Mouse (Mus musculus): ENCODE results near the gene Zfp873. TPM values are rescaled to one million over a fixed set of nuclear protein-coding genes. Genes with fewer than 3 reads are reported as not detected.
"Not testable (repeated sequence)": the region's sequence is repeated elsewhere in the genome, so short reads cannot be mapped to it uniquely, and the experiment has no call there.

The Zfp873 gene
- polyA plus RNA-seq (2015; fragmentation: Nextera tagmentation; extraction: Ambion mirVana), result 13.9 and 14.0 TPM in 2 replicates

- Histone ChIP-seq H3K4me3 (peak within 1 kb of the TSS; percentile 73), H3K4me2 (peak within 1 kb of the TSS; percentile 58), H3K36me3 (peaks cover 15% of the 10 kb centered on the region), H3K4me1 (replicated peaks) (peaks cover 8% of the 10 kb centered on the region), H3K9ac (peak within 1 kb of the TSS; percentile 75), H3K27ac (replicated peaks) (peak within 1 kb of the TSS; percentile 97), H3K9me3 (peaks cover 36% of the 10 kb centered on the region), H3K27me3 (no peaks in the 10 kb centered on the region)
- WGBS, result 10% methylated on average over 35 of the region's 35 CpGs
- peak; percentile 100 for ATAC-seq (ENCODE audit: low FRiP score, low read depth)
Observed at GRCm38 (mm10) chr10:82047597-82048459, at the start of gene Zfp873. Gene Zfp873, plus strand, starts transcription at chr10:82048123.

GRCm38 (mm10) chr10:82003209-82003608 lies 44.7 kb upstream of the Zfp873 start:
- not testable (repeated sequence) for H3K4me3 ChIP-seq; H3K4me1 ChIP-seq (replicated peaks); H3K4me2 ChIP-seq; H3K27ac ChIP-seq (replicated peaks); ATAC-seq (ENCODE audit: low FRiP score, low read depth); H3K27me3 ChIP-seq; H3K9ac ChIP-seq
- 100% methylated on average over 1 of the region's 1 CpGs for WGBS
- Histone ChIP-seq H3K9me3 (peaks cover 13% of the 10 kb centered on the region; the same call in 1 of the 2 replicates), H3K36me3 (peaks cover 28% of the 10 kb centered on the region)

- peaks cover 36% of the 10 kb centered on the region for H3K36me3 ChIP-seq
- H3K4me3 ChIP-seq; H3K9ac ChIP-seq; H3K4me1 ChIP-seq (replicated peaks); H3K27ac ChIP-seq (replicated peaks); ATAC-seq (ENCODE audit: low FRiP score, low read depth); H3K27me3 ChIP-seq; H3K4me2 ChIP-seq: not testable (repeated sequence)
- WGBS, result 75% methylated on average over 2 of the region's 2 CpGs
- peaks cover 23% of the 10 kb centered on the region for H3K9me3 ChIP-seq
Observed at GRCm38 (mm10) chr10:82004822-82005221, 43.1 kb upstream of the Zfp873 start.

- H3K27ac ChIP-seq (replicated peaks), result no peak overlapping the region
- no peak for ATAC-seq (ENCODE audit: low FRiP score, low read depth)
- H3K4me3 ChIP-seq, result no peak overlapping the region
- H3K9me3 ChIP-seq, result no peaks in the 10 kb centered on the region
- H3K4me2 ChIP-seq, result no peak overlapping the region
- H3K4me1 ChIP-seq (replicated peaks), result peaks cover 2% of the 10 kb centered on the region
- no peaks in the 10 kb centered on the region for H3K27me3 ChIP-seq
- no peaks in the 10 kb centered on the region for H3K36me3 ChIP-seq
- H3K9ac ChIP-seq, result no peak overlapping the region
- WGBS, result 66% methylated on average over 2 of the region's 2 CpGs
Observed at GRCm38 (mm10) chr10:82042191-82042590, 5.7 kb upstream of the Zfp873 start.

- peaks cover 23% of the 10 kb centered on the region for H3K9me3 ChIP-seq
- no peak overlapping the region for H3K4me2 ChIP-seq
- no peak for ATAC-seq (ENCODE audit: low FRiP score, low read depth)
- H3K9ac ChIP-seq, result no peak overlapping the region
- 87% methylated on average over 3 of the region's 3 CpGs for WGBS
- H3K27me3 ChIP-seq, result no peaks in the 10 kb centered on the region
- peaks cover 12% of the 10 kb centered on the region for H3K36me3 ChIP-seq
- peaks cover 8% of the 10 kb centered on the region for H3K4me1 ChIP-seq (replicated peaks)
- H3K27ac ChIP-seq (replicated peaks), result no peak overlapping the region
- H3K4me3 ChIP-seq, result no peak overlapping the region
Observed at GRCm38 (mm10) chr10:82046603-82047002, 1.3 kb upstream of the Zfp873 start.

- H3K9me3 ChIP-seq, result peaks cover 41% of the 10 kb centered on the region
- H3K4me1 ChIP-seq (replicated peaks); ATAC-seq (ENCODE audit: low FRiP score, low read depth); H3K27me3 ChIP-seq: not testable (repeated sequence)
- H3K4me3 ChIP-seq, result peak overlapping the region; percentile 73
- peaks cover 18% of the 10 kb centered on the region for H3K36me3 ChIP-seq
- WGBS, result 25% methylated on average over 10 of the region's 10 CpGs
- peak overlapping the region; percentile 97 for H3K27ac ChIP-seq (replicated peaks)
- H3K9ac ChIP-seq, result peak overlapping the region; percentile 75
- peak overlapping the region; percentile 58 for H3K4me2 ChIP-seq
Observed at GRCm38 (mm10) chr10:82048460-82048804, 509 bp downstream of the Zfp873 start.

- not testable (repeated sequence) for H3K36me3 ChIP-seq; H3K9me3 ChIP-seq; H3K4me1 ChIP-seq (replicated peaks); H3K27me3 ChIP-seq
- peak within 1 kb of the TSS; percentile 92 for H3K27ac ChIP-seq (replicated peaks)
- H3K4me2 ChIP-seq, result peak within 1 kb of the TSS; percentile 56
- ATAC-seq (ENCODE audit: low FRiP score, low read depth), result peak; percentile 99
- H3K9ac ChIP-seq, result peak within 1 kb of the TSS; percentile 50
- WGBS, result 18% methylated on average over 42 of the region's 42 CpGs
- H3K4me3 ChIP-seq, result peak within 1 kb of the TSS; percentile 54
Observed at GRCm38 (mm10) chr10:82082728-82083621, 35.1 kb downstream of the Zfp873 start, which contains the start of gene BC024063. Gene BC024063, plus strand, starts transcription at chr10:82083353.

- Histone ChIP-seq H3K9ac (peak overlapping the region; percentile 50), H3K4me2 (peak overlapping the region; percentile 56), H3K4me3 (peak overlapping the region; percentile 54), H3K27ac (replicated peaks) (peak overlapping the region; percentile 92)
- H3K4me1 ChIP-seq (replicated peaks); H3K27me3 ChIP-seq; H3K9me3 ChIP-seq; H3K36me3 ChIP-seq: not testable (repeated sequence)
- 18% methylated on average over 14 of the region's 14 CpGs for WGBS
- ATAC-seq (ENCODE audit: low FRiP score, low read depth), result peak; percentile 32; the same call in 1 of the 2 replicates
Observed at GRCm38 (mm10) chr10:82083622-82083971, 35.7 kb downstream of the Zfp873 start.

Other genes starting within 250 kb of the Zfp873 start
- 3.1 and 3.2 TPM in 2 replicates for gene Gm4767, start 235.9 kb upstream of the Zfp873 start, polyA plus RNA-seq (2015; fragmentation: Nextera tagmentation; extraction: Ambion mirVana)
- 8.2 and 10.3 TPM in 2 replicates for gene Gm32687, start 184.2 kb upstream of the Zfp873 start, polyA plus RNA-seq (2015; fragmentation: Nextera tagmentation; extraction: Ambion mirVana)
- gene Zfp781, start 117.6 kb upstream of the Zfp873 start, polyA plus RNA-seq (2015; fragmentation: Nextera tagmentation; extraction: Ambion mirVana), result 6.1 and 6.9 TPM in 2 replicates
- 5.4 and 6.7 TPM in 2 replicates for gene BC024063, start 35.2 kb downstream of the Zfp873 start, polyA plus RNA-seq (2015; fragmentation: Nextera tagmentation; extraction: Ambion mirVana)
- 8.7 and 9.8 TPM in 2 replicates for gene AU041133, start 79.9 kb downstream of the Zfp873 start, polyA plus RNA-seq (2015; fragmentation: Nextera tagmentation; extraction: Ambion mirVana)
- 27.1 and 28.6 TPM in 2 replicates for gene Zfp938, start 193.2 kb downstream of the Zfp873 start, polyA plus RNA-seq (2015; fragmentation: Nextera tagmentation; extraction: Ambion mirVana)